Mouse (Mus musculus): ENCODE results near the gene Nav2. TPM values are rescaled to one million over a fixed set of nuclear protein-coding genes. Genes with fewer than 3 reads are reported as not detected.

Nav2 gene
- polyA plus RNA-seq, 1 experiment from 2014 or later = 5.8 TPM

DNA sequence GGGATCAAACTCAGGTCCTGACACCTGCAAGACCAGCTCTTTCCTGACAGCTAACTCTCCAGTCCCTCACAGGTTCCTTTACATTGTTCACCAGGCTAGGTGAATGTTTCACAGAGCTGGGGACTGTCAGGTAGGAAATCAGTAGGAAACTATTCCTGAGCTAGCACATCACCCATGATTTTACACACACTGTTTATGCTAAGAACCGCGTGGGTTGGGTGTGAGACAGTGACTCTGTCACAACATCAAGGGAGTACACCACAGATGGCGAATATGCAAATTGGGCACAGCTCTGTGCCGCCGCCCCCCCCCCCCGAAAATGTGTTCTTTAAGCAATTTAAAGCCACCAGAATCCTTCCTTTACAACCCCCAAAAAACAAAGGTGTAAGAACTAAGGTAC lies 586.1 kb downstream of the Nav2 start:
- TF ChIP-seq CTCF (IDR thresholded peaks at IDR 0.05; ENCODE audit: low read depth) = no peak
- Histone ChIP-seq H3K27ac (ENCODE audit: low read depth, low read length) (no peak overlapping the region), H3K36me3 (ENCODE audit: control insufficient read depth, insufficient read depth) (peaks cover 20% of the 10 kb centered on the region), H3K4me2 (replicated peaks; ENCODE audit: low read depth) (no peak overlapping the region), H3K9me3 (ENCODE audit: control insufficient read depth) (no peaks in the 10 kb centered on the region), H3K4me1 (replicated peaks; ENCODE audit: control insufficient read depth, insufficient read depth, low read length) (no peaks in the 10 kb centered on the region), H3K9ac (ENCODE audit: low read depth, low read length) (no peak overlapping the region), H3K4me3 (ENCODE audit: low read depth, low read length) (no peak overlapping the region), H3K27me3 (replicated peaks; ENCODE audit: control insufficient read depth, insufficient read depth, low read length) (no peaks in the 10 kb centered on the region)
- 88% methylated on average over 6 of the region's 6 CpGs for WGBS
- ATAC-seq = no peak

DNA sequence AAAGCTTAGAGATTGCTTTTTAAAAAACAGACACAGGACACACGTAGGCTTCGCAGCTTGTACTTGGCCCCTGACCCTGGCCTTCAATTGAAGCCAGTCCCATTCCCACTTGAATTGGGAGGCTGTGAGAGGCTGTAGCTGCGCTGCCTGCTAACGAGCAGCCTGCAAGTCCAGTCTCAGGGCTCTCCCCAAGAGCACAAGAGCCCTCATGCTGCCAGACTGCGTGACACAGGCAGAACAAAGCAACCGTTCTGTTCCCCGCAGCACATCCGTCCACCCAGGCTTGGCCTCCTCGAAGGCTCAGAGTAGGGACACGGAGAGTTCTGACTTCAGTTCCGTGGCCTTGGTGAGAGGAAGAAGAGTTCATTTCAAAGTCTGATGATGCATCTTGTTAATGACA lies 587.6 kb downstream of the Nav2 start:
- H3K36me3 ChIP-seq (ENCODE audit: control insufficient read depth, insufficient read depth) = peaks cover 31% of the 10 kb centered on the region
- H3K27me3 ChIP-seq (replicated peaks; ENCODE audit: control insufficient read depth, insufficient read depth, low read length) = no peaks in the 10 kb centered on the region
- no peak overlapping the region for H3K9ac ChIP-seq (ENCODE audit: low read depth, low read length)
- no peak overlapping the region for H3K4me3 ChIP-seq (ENCODE audit: low read depth, low read length)
- no peak overlapping the region for H3K4me2 ChIP-seq (replicated peaks; ENCODE audit: low read depth)
- TF ChIP-seq CTCF (IDR thresholded peaks at IDR 0.05; ENCODE audit: low read depth) = no peak
- WGBS = 64% methylated on average over 11 of the region's 11 CpGs
- no peaks in the 10 kb centered on the region for H3K9me3 ChIP-seq (ENCODE audit: control insufficient read depth)
- no peak overlapping the region for H3K27ac ChIP-seq (ENCODE audit: low read depth, low read length)
- no peak for ATAC-seq
- no peaks in the 10 kb centered on the region for H3K4me1 ChIP-seq (replicated peaks; ENCODE audit: control insufficient read depth, insufficient read depth, low read length)

DNA sequence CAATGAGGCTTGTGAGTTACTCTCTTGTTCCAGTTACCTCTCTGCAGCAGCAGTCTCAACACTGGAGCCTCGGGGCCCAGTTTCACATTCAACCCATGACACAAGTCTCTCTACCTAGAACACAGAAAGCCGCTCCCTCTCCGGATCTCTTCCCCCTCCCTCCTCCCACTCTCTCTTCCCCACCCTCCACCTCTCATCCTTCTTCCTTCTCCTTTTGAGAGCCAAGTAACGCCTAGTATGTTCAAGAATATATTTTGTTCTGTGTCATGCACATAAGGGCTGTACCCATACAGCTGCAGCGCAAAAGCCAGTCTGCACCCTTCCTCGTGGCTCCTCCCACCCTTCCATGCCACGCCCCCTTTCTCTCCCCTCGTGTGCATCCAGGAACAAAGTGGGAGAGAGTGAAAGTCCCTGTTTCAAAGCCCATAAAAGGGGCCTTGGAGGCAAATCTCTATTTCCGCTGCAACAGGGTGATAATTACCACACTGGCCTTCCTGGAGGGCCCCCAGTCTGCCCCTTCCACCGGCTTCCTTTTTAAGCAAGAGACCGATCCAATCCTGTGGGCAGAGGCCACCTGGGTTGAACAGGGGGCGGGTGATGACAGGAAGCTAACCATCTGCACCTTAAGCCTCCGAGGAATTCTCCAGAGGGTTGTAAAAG lies 588.4 kb downstream of the Nav2 start:
- Histone ChIP-seq H3K4me3 (ENCODE audit: low read depth, low read length) (no peak overlapping the region), H3K4me1 (replicated peaks; ENCODE audit: control insufficient read depth, insufficient read depth, low read length) (no peaks in the 10 kb centered on the region), H3K36me3 (ENCODE audit: control insufficient read depth, insufficient read depth) (peaks cover 31% of the 10 kb centered on the region; the same call in 1 of the 2 replicates), H3K27ac (ENCODE audit: low read depth, low read length) (no peak overlapping the region), H3K4me2 (replicated peaks; ENCODE audit: low read depth) (peak overlapping the region; percentile 24; the same call in 1 of the 2 replicates), H3K9me3 (ENCODE audit: control insufficient read depth) (no peaks in the 10 kb centered on the region), H3K27me3 (replicated peaks; ENCODE audit: control insufficient read depth, insufficient read depth, low read length) (no peaks in the 10 kb centered on the region), H3K9ac (ENCODE audit: low read depth, low read length) (no peak overlapping the region)
- no peak for TF ChIP-seq CTCF (IDR thresholded peaks at IDR 0.05; ENCODE audit: low read depth)
- ATAC-seq = peak; percentile 77
- 17% methylated on average over 13 of the region's 13 CpGs for WGBS

DNA sequence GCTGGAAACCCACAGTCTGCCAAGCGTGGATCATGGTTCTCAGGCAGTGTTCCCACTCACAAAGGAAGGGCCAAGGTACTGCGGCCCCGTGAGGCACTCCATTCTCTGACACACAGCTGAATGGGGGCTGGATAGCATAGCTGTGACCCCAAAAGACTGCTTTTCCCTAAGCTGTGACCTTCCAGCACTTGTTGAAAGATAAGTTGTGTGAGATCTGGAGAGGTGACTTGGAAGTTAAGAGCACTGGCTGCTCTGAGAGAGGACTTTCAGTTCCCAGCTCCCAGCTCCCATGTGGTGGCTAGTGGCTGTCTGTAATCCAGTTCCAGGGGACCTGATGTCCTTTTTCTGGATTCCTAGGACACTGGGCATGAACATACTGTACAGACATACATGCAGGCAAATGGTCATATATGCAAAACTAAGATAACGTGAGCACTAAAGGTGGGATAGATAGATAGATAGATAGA lies 588.9 kb downstream of the Nav2 start:
- TF ChIP-seq CTCF (IDR thresholded peaks at IDR 0.05; ENCODE audit: low read depth) = no peak
- Histone ChIP-seq H3K9ac (ENCODE audit: low read depth, low read length) (no peak overlapping the region), H3K4me3 (ENCODE audit: low read depth, low read length) (no peak overlapping the region), H3K4me2 (replicated peaks; ENCODE audit: low read depth) (0 out of 2 replicates have a peak overlapping the region, but pooled peaks have one; percentile 24), H3K27me3 (replicated peaks; ENCODE audit: control insufficient read depth, insufficient read depth, low read length) (no peaks in the 10 kb centered on the region), H3K9me3 (ENCODE audit: control insufficient read depth) (no peaks in the 10 kb centered on the region), H3K36me3 (ENCODE audit: control insufficient read depth, insufficient read depth) (peaks cover 28% of the 10 kb centered on the region; the same call in 1 of the 2 replicates), H3K4me1 (replicated peaks; ENCODE audit: control insufficient read depth, insufficient read depth, low read length) (no peaks in the 10 kb centered on the region), H3K27ac (ENCODE audit: low read depth, low read length) (no peak overlapping the region)
- 63% methylated on average over 4 of the region's 4 CpGs for WGBS
- ATAC-seq = no peak

DNA sequence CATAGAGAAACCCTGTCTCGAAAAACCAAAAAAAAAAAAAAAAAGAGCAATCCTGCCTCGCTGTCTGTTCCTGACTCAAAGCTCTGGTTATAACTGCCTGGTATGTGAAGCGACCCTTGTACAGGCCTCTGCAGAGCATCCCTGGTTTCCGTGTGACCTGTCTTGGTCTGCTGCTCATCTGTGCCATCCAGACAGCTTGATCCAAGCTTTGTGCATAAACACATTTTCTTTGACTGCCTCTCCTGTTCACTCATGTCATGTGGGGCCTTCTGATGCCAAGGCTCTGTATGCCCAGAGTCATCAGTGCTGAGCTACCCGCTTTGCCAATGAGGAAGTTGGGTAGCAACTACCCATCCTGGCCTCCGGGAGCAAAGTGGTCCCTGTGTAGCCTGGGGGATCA lies 591.1 kb downstream of the Nav2 start:
- no peak for ATAC-seq
- Histone ChIP-seq H3K9me3 (ENCODE audit: control insufficient read depth) (no peaks in the 10 kb centered on the region), H3K4me1 (replicated peaks; ENCODE audit: control insufficient read depth, insufficient read depth, low read length) (0 out of 2 replicates have a peak, but pooled peaks cover 5% of the 10 kb centered on the region), H3K9ac (ENCODE audit: low read depth, low read length) (no peak overlapping the region), H3K27me3 (replicated peaks; ENCODE audit: control insufficient read depth, insufficient read depth, low read length) (no peaks in the 10 kb centered on the region), H3K4me3 (ENCODE audit: low read depth, low read length) (no peak overlapping the region), H3K27ac (ENCODE audit: low read depth, low read length) (no peak overlapping the region), H3K36me3 (ENCODE audit: control insufficient read depth, insufficient read depth) (peaks cover 19% of the 10 kb centered on the region; the same call in 1 of the 2 replicates), H3K4me2 (replicated peaks; ENCODE audit: low read depth) (no peak overlapping the region)
- WGBS = 89% methylated on average over 6 of the region's 6 CpGs
- no peak for TF ChIP-seq CTCF (IDR thresholded peaks at IDR 0.05; ENCODE audit: low read depth)

DNA sequence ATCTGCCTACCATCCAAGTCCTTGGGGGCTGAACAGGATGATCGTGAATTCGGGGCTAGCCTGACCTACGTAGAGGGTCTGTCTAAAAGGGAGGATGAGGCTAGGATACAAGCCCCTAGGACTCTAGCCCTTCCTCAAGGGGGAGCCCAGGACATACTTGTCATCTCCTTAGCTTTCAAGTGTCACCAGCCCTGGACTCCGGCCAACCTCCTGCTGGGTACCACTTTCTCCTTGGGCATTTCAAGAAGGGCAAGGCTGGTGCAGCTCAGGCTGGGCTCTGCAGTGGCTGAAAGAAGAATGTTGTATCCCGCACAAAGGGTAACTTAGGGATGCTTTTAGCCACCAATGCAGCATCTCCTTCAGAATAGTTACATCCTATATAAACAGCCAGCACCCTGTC lies 592.4 kb downstream of the Nav2 start:
- no peak for ATAC-seq
- Histone ChIP-seq H3K4me2 (replicated peaks; ENCODE audit: low read depth) (no peak overlapping the region), H3K27me3 (replicated peaks; ENCODE audit: control insufficient read depth, insufficient read depth, low read length) (no peaks in the 10 kb centered on the region), H3K27ac (ENCODE audit: low read depth, low read length) (no peak overlapping the region), H3K4me3 (ENCODE audit: low read depth, low read length) (no peak overlapping the region), H3K4me1 (replicated peaks; ENCODE audit: control insufficient read depth, insufficient read depth, low read length) (peaks cover 7% of the 10 kb centered on the region; the same call in 1 of the 2 replicates), H3K9me3 (ENCODE audit: control insufficient read depth) (no peaks in the 10 kb centered on the region), H3K9ac (ENCODE audit: low read depth, low read length) (no peak overlapping the region), H3K36me3 (ENCODE audit: control insufficient read depth, insufficient read depth) (peaks cover 19% of the 10 kb centered on the region; the same call in 1 of the 2 replicates)
- 96% methylated on average over 5 of the region's 5 CpGs for WGBS
- no peak for TF ChIP-seq CTCF (IDR thresholded peaks at IDR 0.05; ENCODE audit: low read depth)

Measured in intestine, postnatal 0 days (tissue).